Mouse (Mus musculus) gastrocnemius, postnatal 10 days (tissue): ENCODE data around the gene Srgap3. TPM values are rescaled to one million over a fixed set of nuclear protein-coding genes. Genes with fewer than 3 reads are reported as not detected.
"Not testable (repeated sequence)": the region's sequence is repeated elsewhere in the genome, so short reads cannot be mapped to it uniquely, and the experiment has no call there.

Source experiments
- DNase-seq: peaks from one replicate; pipeline ENCODE4 v3.0.0; 2021; ENCODE audit warnings: mixed read lengths
- total RNA-seq, 2 experiments: library from RNA; stranded (reverse); gene quantifications; 2 replicates each; pipeline ENCODE4 v1.2.3; 2021

Srgap3 gene
- total RNA-seq, 2 experiments from 2014 or later: 7.8 to 12.4 TPM

GRCm38 (mm10) chr6:112861351-112862297 lies 85.4 kb downstream of the Srgap3 start:
- no peak for DNase-seq

- DNase-seq: not testable (repeated sequence)
Measured at GRCm38 (mm10) chr6:112860290-112860689, 86.8 kb downstream of the Srgap3 start.

- DNase-seq: no peak
Measured at GRCm38 (mm10) chr6:112857057-112857456, 90.0 kb downstream of the Srgap3 start.

GRCm38 (mm10) chr6:112855183-112855582 lies 91.9 kb downstream of the Srgap3 start:
- DNase-seq: no peak

GRCm38 (mm10) chr6:112852261-112853235 lies 94.5 kb downstream of the Srgap3 start:
- DNase-seq: no peak

- DNase-seq: no peak
Measured at GRCm38 (mm10) chr6:112850745-112851144, 96.3 kb downstream of the Srgap3 start.

- no peak for DNase-seq
Measured at GRCm38 (mm10) chr6:112848629-112849180, 98.4 kb downstream of the Srgap3 start.

GRCm38 (mm10) chr6:112846863-112847262 lies 100.2 kb downstream of the Srgap3 start:
- no peak for DNase-seq

GRCm38 (mm10) chr6:112842426-112842825 lies 104.6 kb downstream of the Srgap3 start:
- DNase-seq: no peak

- no peak for DNase-seq
Measured at GRCm38 (mm10) chr6:112840400-112840799, 106.7 kb downstream of the Srgap3 start.

GRCm38 (mm10) chr6:112839391-112839790 lies 107.7 kb downstream of the Srgap3 start:
- no peak for DNase-seq

- DNase-seq: peak; percentile 51
Measured at GRCm38 (mm10) chr6:112838879-112839278, 108.2 kb downstream of the Srgap3 start.

- no peak for DNase-seq
Measured at GRCm38 (mm10) chr6:112836712-112837111, 110.4 kb downstream of the Srgap3 start.

- no peak for DNase-seq
Measured at GRCm38 (mm10) chr6:112835413-112835812, 111.7 kb downstream of the Srgap3 start.

- no peak for DNase-seq
Measured at GRCm38 (mm10) chr6:112834430-112834829, 112.6 kb downstream of the Srgap3 start.

- DNase-seq: no peak
Measured at GRCm38 (mm10) chr6:112833763-112834162, 113.3 kb downstream of the Srgap3 start.

GRCm38 (mm10) chr6:112829196-112829595 lies 117.9 kb downstream of the Srgap3 start:
- DNase-seq: no peak

GRCm38 (mm10) chr6:112828420-112828819 lies 118.6 kb downstream of the Srgap3 start:
- DNase-seq: no peak

GRCm38 (mm10) chr6:112825657-112826056 lies 121.4 kb downstream of the Srgap3 start:
- DNase-seq: no peak

- DNase-seq: no peak
Measured at GRCm38 (mm10) chr6:112823096-112823495, 124.0 kb downstream of the Srgap3 start.

- DNase-seq: no peak
Measured at GRCm38 (mm10) chr6:112820298-112820992, 126.6 kb downstream of the Srgap3 start.
